Mouse (Mus musculus): ENCODE measurements around the gene 4921524J17Rik. TPM values are rescaled to one million over a fixed set of nuclear protein-coding genes. Genes with fewer than 3 reads are reported as not detected.

Gene 4921524J17Rik
- polyA plus RNA-seq (2014; fragmentation: Nextera tagmentation; extraction: Ambion mirVana), result 67.0 and 73.8 TPM in 2 replicates

GRCm38 (mm10) chr8:85432168-85433016, at the start of gene 4921524J17Rik:
TSS of gene 4921524J17Rik (minus strand) at chr8:85432833.
- peak; percentile 99 for ATAC-seq (replicated peaks; ENCODE audit: insufficient number of reproducible peaks, low FRiP score, low TSS enrichment)
- Histone ChIP-seq H3K9me3 (replicated peaks; ENCODE audit: control insufficient read depth, low read length) (no peaks in the 10 kb centered on the region), H3K36me3 (ENCODE audit: control insufficient read depth, insufficient read depth, low read length) (no peaks in the 10 kb centered on the region), H3K27ac (ENCODE audit: low read depth, low read length) (peak within 1 kb of the TSS; percentile 98), H3K9ac (ENCODE audit: low read depth, low read length) (peak within 1 kb of the TSS; percentile 97), H3K4me3 (ENCODE audit: low read depth, low read length) (peak within 1 kb of the TSS; percentile 89), H3K4me1 (ENCODE audit: control insufficient read depth, insufficient read depth, low read length) (peaks cover 12% of the 10 kb centered on the region), H3K4me2 (peak within 1 kb of the TSS; percentile 80), H3K27me3 (ENCODE audit: control insufficient read depth, insufficient read depth, low read length) (no peaks in the 10 kb centered on the region)
- WGBS (ENCODE audit: insufficient replicate concordance), result under 1% methylated on average over 66 of the region's 85 CpGs

GRCm38 (mm10) chr8:85482427-85482826, 49.8 kb upstream of the 4921524J17Rik start:
- Histone ChIP-seq H3K9me3 (replicated peaks; ENCODE audit: control insufficient read depth, low read length) (no peaks in the 10 kb centered on the region), H3K4me3 (ENCODE audit: low read depth, low read length) (no peak overlapping the region), H3K4me2 (no peak overlapping the region), H3K9ac (ENCODE audit: low read depth, low read length) (no peak overlapping the region), H3K27me3 (ENCODE audit: control insufficient read depth, insufficient read depth, low read length) (no peaks in the 10 kb centered on the region), H3K36me3 (ENCODE audit: control insufficient read depth, insufficient read depth, low read length) (no peaks in the 10 kb centered on the region), H3K27ac (ENCODE audit: low read depth, low read length) (no peak overlapping the region), H3K4me1 (ENCODE audit: control insufficient read depth, insufficient read depth, low read length) (no peaks in the 10 kb centered on the region)
- 61% methylated on average over 6 of the region's 6 CpGs for WGBS (ENCODE audit: insufficient replicate concordance)
- ATAC-seq (replicated peaks; ENCODE audit: insufficient number of reproducible peaks, low FRiP score, low TSS enrichment), result no peak

- ATAC-seq (replicated peaks; ENCODE audit: insufficient number of reproducible peaks, low FRiP score, low TSS enrichment), result no peak
- peak overlapping the region; percentile 56; the same call in 1 of the 2 replicates for H3K9ac ChIP-seq (ENCODE audit: low read depth, low read length)
- H3K4me2 ChIP-seq, result peak overlapping the region; percentile 47
Measured at GRCm38 (mm10) chr8:85481900-85482299, 49.3 kb upstream of the 4921524J17Rik start.

GRCm38 (mm10) chr8:85479710-85480109, 47.1 kb upstream of the 4921524J17Rik start:
- H3K4me3 ChIP-seq (ENCODE audit: low read depth, low read length), result no peak overlapping the region
- no peaks in the 10 kb centered on the region for H3K9me3 ChIP-seq (replicated peaks; ENCODE audit: control insufficient read depth, low read length)
- no peaks in the 10 kb centered on the region for H3K27me3 ChIP-seq (ENCODE audit: control insufficient read depth, insufficient read depth, low read length)
- no peak overlapping the region for H3K9ac ChIP-seq (ENCODE audit: low read depth, low read length)
- H3K27ac ChIP-seq (ENCODE audit: low read depth, low read length), result no peak overlapping the region
- H3K4me1 ChIP-seq (ENCODE audit: control insufficient read depth, insufficient read depth, low read length), result no peaks in the 10 kb centered on the region
- ATAC-seq (replicated peaks; ENCODE audit: insufficient number of reproducible peaks, low FRiP score, low TSS enrichment), result no peak
- WGBS (ENCODE audit: insufficient replicate concordance), result 77% methylated on average over 2 of the region's 2 CpGs
- no peaks in the 10 kb centered on the region for H3K36me3 ChIP-seq (ENCODE audit: control insufficient read depth, insufficient read depth, low read length)
- no peak overlapping the region for H3K4me2 ChIP-seq

More at GRCm38 (mm10) chr8:85481900-85482299, 49.3 kb upstream of the 4921524J17Rik start:
- Histone ChIP-seq H3K4me3 (ENCODE audit: low read depth, low read length) (no peak overlapping the region), H3K4me1 (ENCODE audit: control insufficient read depth, insufficient read depth, low read length) (no peaks in the 10 kb centered on the region), H3K36me3 (ENCODE audit: control insufficient read depth, insufficient read depth, low read length) (no peaks in the 10 kb centered on the region), H3K27ac (ENCODE audit: low read depth, low read length) (no peak overlapping the region), H3K9me3 (replicated peaks; ENCODE audit: control insufficient read depth, low read length) (no peaks in the 10 kb centered on the region), H3K27me3 (ENCODE audit: control insufficient read depth, insufficient read depth, low read length) (no peaks in the 10 kb centered on the region)
- WGBS (ENCODE audit: insufficient replicate concordance), result 29% methylated on average over 10 of the region's 10 CpGs

GRCm38 (mm10) chr8:85478397-85478796, 45.8 kb upstream of the 4921524J17Rik start:
- 68% methylated on average over 2 of the region's 2 CpGs for WGBS (ENCODE audit: insufficient replicate concordance)
- H3K36me3 ChIP-seq (ENCODE audit: control insufficient read depth, insufficient read depth, low read length), result no peaks in the 10 kb centered on the region
- ATAC-seq (replicated peaks; ENCODE audit: insufficient number of reproducible peaks, low FRiP score, low TSS enrichment), result no peak
- H3K4me3 ChIP-seq (ENCODE audit: low read depth, low read length), result no peak overlapping the region
- no peak overlapping the region for H3K27ac ChIP-seq (ENCODE audit: low read depth, low read length)
- H3K9ac ChIP-seq (ENCODE audit: low read depth, low read length), result no peak overlapping the region
- no peaks in the 10 kb centered on the region for H3K4me1 ChIP-seq (ENCODE audit: control insufficient read depth, insufficient read depth, low read length)
- H3K27me3 ChIP-seq (ENCODE audit: control insufficient read depth, insufficient read depth, low read length), result no peaks in the 10 kb centered on the region
- no peak overlapping the region for H3K4me2 ChIP-seq
- no peaks in the 10 kb centered on the region for H3K9me3 ChIP-seq (replicated peaks; ENCODE audit: control insufficient read depth, low read length)

GRCm38 (mm10) chr8:85476970-85477545, 44.4 kb upstream of the 4921524J17Rik start:
- Histone ChIP-seq H3K4me3 (ENCODE audit: low read depth, low read length) (no peak overlapping the region), H3K27ac (ENCODE audit: low read depth, low read length) (no peak overlapping the region), H3K4me2 (no peak overlapping the region), H3K4me1 (ENCODE audit: control insufficient read depth, insufficient read depth, low read length) (no peaks in the 10 kb centered on the region), H3K36me3 (ENCODE audit: control insufficient read depth, insufficient read depth, low read length) (no peaks in the 10 kb centered on the region), H3K27me3 (ENCODE audit: control insufficient read depth, insufficient read depth, low read length) (no peaks in the 10 kb centered on the region), H3K9me3 (replicated peaks; ENCODE audit: control insufficient read depth, low read length) (no peaks in the 10 kb centered on the region), H3K9ac (ENCODE audit: low read depth, low read length) (no peak overlapping the region)
- WGBS (ENCODE audit: insufficient replicate concordance), result 53% methylated on average over 4 of the region's 4 CpGs
- ATAC-seq (replicated peaks; ENCODE audit: insufficient number of reproducible peaks, low FRiP score, low TSS enrichment), result no peak

GRCm38 (mm10) chr8:85474924-85475323, 42.3 kb upstream of the 4921524J17Rik start:
- 81% methylated on average over 3 of the region's 3 CpGs for WGBS (ENCODE audit: insufficient replicate concordance)
- H3K9me3 ChIP-seq (replicated peaks; ENCODE audit: control insufficient read depth, low read length), result no peaks in the 10 kb centered on the region
- H3K9ac ChIP-seq (ENCODE audit: low read depth, low read length), result no peak overlapping the region
- no peak for ATAC-seq (replicated peaks; ENCODE audit: insufficient number of reproducible peaks, low FRiP score, low TSS enrichment)
- no peaks in the 10 kb centered on the region for H3K36me3 ChIP-seq (ENCODE audit: control insufficient read depth, insufficient read depth, low read length)
- no peak overlapping the region for H3K4me3 ChIP-seq (ENCODE audit: low read depth, low read length)
- no peaks in the 10 kb centered on the region for H3K27me3 ChIP-seq (ENCODE audit: control insufficient read depth, insufficient read depth, low read length)
- no peak overlapping the region for H3K27ac ChIP-seq (ENCODE audit: low read depth, low read length)
- H3K4me1 ChIP-seq (ENCODE audit: control insufficient read depth, insufficient read depth, low read length), result no peaks in the 10 kb centered on the region
- H3K4me2 ChIP-seq, result no peak overlapping the region

GRCm38 (mm10) chr8:85473246-85473645, 40.6 kb upstream of the 4921524J17Rik start:
- H3K36me3 ChIP-seq (ENCODE audit: control insufficient read depth, insufficient read depth, low read length), result no peaks in the 10 kb centered on the region
- H3K27ac ChIP-seq (ENCODE audit: low read depth, low read length), result no peak overlapping the region
- no peak overlapping the region for H3K9ac ChIP-seq (ENCODE audit: low read depth, low read length)
- 69% methylated on average over 4 of the region's 4 CpGs for WGBS (ENCODE audit: insufficient replicate concordance)
- H3K4me3 ChIP-seq (ENCODE audit: low read depth, low read length), result no peak overlapping the region
- no peak for ATAC-seq (replicated peaks; ENCODE audit: insufficient number of reproducible peaks, low FRiP score, low TSS enrichment)
- no peaks in the 10 kb centered on the region for H3K27me3 ChIP-seq (ENCODE audit: control insufficient read depth, insufficient read depth, low read length)
- no peaks in the 10 kb centered on the region for H3K9me3 ChIP-seq (replicated peaks; ENCODE audit: control insufficient read depth, low read length)
- no peaks in the 10 kb centered on the region for H3K4me1 ChIP-seq (ENCODE audit: control insufficient read depth, insufficient read depth, low read length)
- H3K4me2 ChIP-seq, result no peak overlapping the region
